Mouse (Mus musculus): ENCODE measurements around the gene Nbr1.
"Not testable (repeated sequence)": the region's sequence is repeated elsewhere in the genome, so short reads cannot be mapped to it uniquely, and the experiment has no call there.

Nbr1 gene

GRCm38 (mm10) chr11:101582054-101583035, 30.4 kb downstream of the Nbr1 start, which contains the start of gene Tmem106a:
Tmem106a (plus strand) TSS chr11:101582242.
- DNase-seq (ENCODE audit: low spot score): no peak

- DNase-seq (ENCODE audit: low spot score): no peak
Measured at GRCm38 (mm10) chr11:101583205-101583604, 31.3 kb downstream of the Nbr1 start.

- not testable (repeated sequence) for DNase-seq (ENCODE audit: low spot score)
Measured at GRCm38 (mm10) chr11:101585031-101585430, 33.1 kb downstream of the Nbr1 start.

GRCm38 (mm10) chr11:101585805-101586204, 33.9 kb downstream of the Nbr1 start:
- no peak for DNase-seq (ENCODE audit: low spot score)

GRCm38 (mm10) chr11:101587676-101588075, 35.7 kb downstream of the Nbr1 start:
- no peak for DNase-seq (ENCODE audit: low spot score)

- DNase-seq (ENCODE audit: low spot score): no peak
Measured at GRCm38 (mm10) chr11:101588868-101589267, 36.9 kb downstream of the Nbr1 start.

- no peak for DNase-seq (ENCODE audit: low spot score)
Measured at GRCm38 (mm10) chr11:101589444-101589843, 37.5 kb downstream of the Nbr1 start.

GRCm38 (mm10) chr11:101589989-101590624, 38.2 kb downstream of the Nbr1 start:
- no peak for DNase-seq (ENCODE audit: low spot score)

GRCm38 (mm10) chr11:101599156-101599555, 47.2 kb downstream of the Nbr1 start, which contains the start of gene Gm11634:
Gm11634 (minus strand) TSS chr11:101599256.
- DNase-seq (ENCODE audit: low spot score): no peak

GRCm38 (mm10) chr11:101602491-101602890, 50.5 kb downstream of the Nbr1 start:
- no peak for DNase-seq (ENCODE audit: low spot score)

GRCm38 (mm10) chr11:101604116-101604515, 52.2 kb downstream of the Nbr1 start:
- DNase-seq (ENCODE audit: low spot score): no peak

- not testable (repeated sequence) for DNase-seq (ENCODE audit: low spot score)
Measured at GRCm38 (mm10) chr11:101604531-101605453, 52.8 kb downstream of the Nbr1 start.

- DNase-seq (ENCODE audit: low spot score): not testable (repeated sequence)
Measured at GRCm38 (mm10) chr11:101607134-101607533, 55.2 kb downstream of the Nbr1 start.

- DNase-seq (ENCODE audit: low spot score): no peak
Measured at GRCm38 (mm10) chr11:101610445-101610844, 58.5 kb downstream of the Nbr1 start.

- DNase-seq (ENCODE audit: low spot score): no peak
Measured at GRCm38 (mm10) chr11:101613596-101613995, 61.6 kb downstream of the Nbr1 start.

- DNase-seq (ENCODE audit: low spot score): no peak
Measured at GRCm38 (mm10) chr11:101614116-101614515, 62.2 kb downstream of the Nbr1 start.

GRCm38 (mm10) chr11:101615380-101615779, 63.4 kb downstream of the Nbr1 start:
- no peak for DNase-seq (ENCODE audit: low spot score)

GRCm38 (mm10) chr11:101616104-101616503, 64.2 kb downstream of the Nbr1 start:
- DNase-seq (ENCODE audit: low spot score): no peak

GRCm38 (mm10) chr11:101616948-101617767, 65.2 kb downstream of the Nbr1 start:
- no peak for DNase-seq (ENCODE audit: low spot score)

GRCm38 (mm10) chr11:101617849-101618248, 65.9 kb downstream of the Nbr1 start:
- DNase-seq (ENCODE audit: low spot score): no peak

GRCm38 (mm10) chr11:101618596-101618995, 66.6 kb downstream of the Nbr1 start:
- DNase-seq (ENCODE audit: low spot score): no peak

Measured in urinary bladder, postnatal 10 days (tissue).